Mouse (Mus musculus) intestine, embryonic 14.5 days (tissue): Measurements from ENCODE around the gene Itih4. TPM values are rescaled to one million over a fixed set of nuclear protein-coding genes. Genes with fewer than 3 reads are reported as not detected.
A peak's percentile ranks its signal among the peaks of the same experiment; 100 is the strongest.

ENCODE experiments used
- ATAC-seq: fragments of 200-750 bp; cut with Nextera tagmentation; replicated peaks from 2 replicates; pipeline ENCODE4 v1.8.0; 2017; ENCODE audit warnings: low read depth, moderate number of reproducible peaks, moderate TSS enrichment, moderate library complexity; ENCODE audit not compliant: low FRiP score, low TSS enrichment
- DNase-seq: peaks from one replicate; pipeline ENCODE4 v3.0.0-alpha.2; 2018; ENCODE audit warnings: low spot score
- H3K27ac ChIP-seq: fragments of 300-500 bp; sonication (generic); 2 replicates; pipeline ENCODE4 v1.5.1; 2014; ENCODE audit warnings: low read depth, mild to moderate bottlenecking, control low read depth
- H3K27me3 ChIP-seq: fragments of 300-500 bp; sonication (generic); replicated peaks from 2 replicates; pipeline ENCODE4 v1.6.1; 2014; ENCODE audit warnings: low read length, control low read depth; ENCODE audit not compliant: control insufficient read depth, insufficient read depth
- H3K36me3 ChIP-seq: fragments of 300-500 bp; sonication (generic); 2 replicates; pipeline ENCODE4 v1.6.1; 2014; ENCODE audit warnings: low read length, control low read depth; ENCODE audit not compliant: control insufficient read depth, insufficient read depth
- H3K4me1 ChIP-seq: fragments of 300-500 bp; sonication (generic); replicated peaks from 2 replicates; pipeline ENCODE4 v1.6.1; 2014; ENCODE audit warnings: low read length, control low read depth, mixed read lengths; ENCODE audit not compliant: control insufficient read depth, insufficient read depth
- H3K4me2 ChIP-seq: fragments of 300-500 bp; sonication (generic); 2 replicates; pipeline ENCODE4 v1.6.1; 2014; ENCODE audit warnings: low read length
- H3K4me3 ChIP-seq: fragments of 300-500 bp; sonication (generic); 2 replicates; pipeline ENCODE4 v1.5.1; 2014; ENCODE audit warnings: low read depth, low read length, control low read depth, mixed read lengths
- H3K9ac ChIP-seq: fragments of 300-500 bp; sonication (generic); 2 replicates; pipeline ENCODE4 v1.6.1; 2014; ENCODE audit warnings: mild to moderate bottlenecking, low read length
- H3K9me3 ChIP-seq: fragments of 300-500 bp; sonication (generic); 2 replicates; pipeline ENCODE4 v1.6.1; 2016; ENCODE audit warnings: low read length, control low read depth; ENCODE audit not compliant: control insufficient read depth
- WGBS: fragments of 180-500 bp; shearing (Covaris S2); extraction: QIAGEN DNeasy Blood & Tissue Kit; methylation state at CpG from one replicate; pipeline ENCODE4 v1.1.7; 2014; 5-methylcytosine and 5-hydroxymethylcytosine counted together
- polyA plus RNA-seq: library from polyadenylated mRNA; unstranded; fragments of >200 nt; fragmentation: Nextera tagmentation; extraction: Ambion mirVana; gene quantifications from 2 replicates; pipeline ENCODE4 v1.2.1, GENCODE M21; 2014

Gene Itih4
- polyA plus RNA-seq, 1 experiment from 2014 or later, result 0.05 TPM

DNA sequence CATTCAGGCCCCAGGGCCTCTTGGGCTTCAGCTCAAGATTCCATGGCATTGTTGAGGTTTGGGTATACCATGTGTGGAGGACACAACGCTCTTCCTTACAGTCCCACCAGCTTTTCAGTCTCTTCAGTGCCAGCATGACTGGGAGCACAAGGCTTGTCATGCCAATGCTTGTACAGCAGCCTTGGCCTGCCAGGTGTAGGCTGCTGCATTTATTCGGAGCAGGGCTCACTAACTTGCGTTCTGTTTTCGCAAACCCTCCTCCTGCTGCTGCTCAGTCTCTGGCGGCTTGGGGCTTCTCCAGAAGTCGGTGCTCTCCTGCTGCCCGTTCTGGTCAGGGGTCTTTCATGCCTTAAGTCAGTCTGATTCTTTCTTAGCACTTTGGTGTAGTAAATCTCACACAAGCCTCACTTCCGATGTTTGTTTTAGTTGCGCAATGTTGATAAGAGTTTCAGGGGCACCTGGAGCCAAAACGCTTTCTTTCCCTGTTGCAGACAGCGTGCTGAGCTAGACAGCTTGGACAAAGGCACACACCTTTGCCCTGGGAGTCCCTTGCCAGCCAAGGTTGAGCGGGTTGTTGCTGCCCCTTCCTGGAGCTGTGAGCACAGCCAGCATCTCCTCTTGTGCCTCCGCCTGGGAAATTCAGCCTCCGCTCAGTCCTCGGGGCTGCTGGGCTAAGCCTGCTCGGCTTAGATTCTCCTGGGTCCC is 24.7 kb upstream of the Itih4 start:
- WGBS, result 37% methylated on average over 16 of the region's 16 CpGs
- Histone ChIP-seq H3K4me1 (peaks cover 6% of the 10 kb centered on the region), H3K4me2 (peak overlapping the region; percentile 26), H3K4me3 (no peak overlapping the region), H3K9ac (no peak overlapping the region), H3K36me3 (peaks cover 9% of the 10 kb centered on the region; the same call in 1 of the 2 replicates), H3K27me3 (no peaks in the 10 kb centered on the region), H3K9me3 (no peaks in the 10 kb centered on the region), H3K27ac (no peak overlapping the region)
- DNase-seq (peak; percentile 55), ATAC-seq (peak; percentile 63)

DNA sequence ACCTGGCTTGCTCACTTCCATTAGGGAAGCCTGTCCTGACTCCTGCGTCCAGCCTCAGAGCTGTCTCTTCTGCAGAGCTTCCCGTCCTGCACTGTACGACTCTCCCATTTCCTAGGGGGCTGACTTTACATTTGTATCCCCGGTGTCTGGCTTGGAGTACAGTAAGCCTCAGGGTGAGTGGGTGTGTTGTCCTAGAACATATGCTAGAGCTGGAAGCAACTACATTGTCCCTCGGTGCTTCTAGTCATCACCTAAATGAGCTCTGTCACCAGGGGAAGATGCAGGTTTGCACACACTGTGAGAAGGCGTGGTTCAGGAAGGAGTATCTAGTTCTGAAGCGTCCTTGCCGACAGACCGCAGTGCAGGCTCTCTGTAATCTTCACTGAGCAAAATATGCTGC is 23.9 kb upstream of the Itih4 start:
- no peak overlapping the region for H3K9ac ChIP-seq
- H3K4me1 ChIP-seq, result peaks cover 6% of the 10 kb centered on the region
- no peaks in the 10 kb centered on the region for H3K27me3 ChIP-seq
- no peak overlapping the region for H3K27ac ChIP-seq
- DNase-seq (no peak), ATAC-seq (no peak)
- no peak overlapping the region for H3K4me3 ChIP-seq
- 76% methylated on average over 9 of the region's 9 CpGs for WGBS
- no peak overlapping the region for H3K4me2 ChIP-seq
- H3K9me3 ChIP-seq, result no peaks in the 10 kb centered on the region
- H3K36me3 ChIP-seq, result peaks cover 9% of the 10 kb centered on the region; the same call in 1 of the 2 replicates

DNA sequence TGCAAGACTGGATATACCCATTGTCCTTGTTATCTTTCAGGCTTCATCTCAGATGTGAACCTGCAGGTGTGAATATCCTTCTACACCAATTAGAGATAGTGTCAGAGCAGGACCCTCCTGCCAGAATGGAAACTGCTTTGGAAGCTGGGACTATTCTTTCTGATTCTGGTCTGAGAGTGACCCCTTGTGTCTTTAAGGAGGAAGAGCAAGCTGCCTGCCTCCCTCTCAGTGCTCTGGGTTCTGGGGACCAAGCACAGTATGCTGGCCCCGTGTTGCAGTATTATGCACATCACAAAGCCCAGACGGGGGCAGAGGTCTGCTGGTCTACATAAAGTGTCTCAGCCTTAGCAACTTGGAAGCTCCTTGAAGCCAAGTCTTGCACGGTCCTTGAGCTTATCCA is 21.0 kb upstream of the Itih4 start:
- Histone ChIP-seq H3K27me3 (no peaks in the 10 kb centered on the region), H3K9ac (no peak overlapping the region), H3K4me3 (no peak overlapping the region), H3K27ac (no peak overlapping the region), H3K4me2 (no peak overlapping the region), H3K4me1 (peaks cover 11% of the 10 kb centered on the region), H3K36me3 (peaks cover 14% of the 10 kb centered on the region; the same call in 1 of the 2 replicates), H3K9me3 (no peaks in the 10 kb centered on the region)
- no peak for DNase-seq
- ATAC-seq, result no peak
- 70% methylated on average over 3 of the region's 3 CpGs for WGBS

DNA sequence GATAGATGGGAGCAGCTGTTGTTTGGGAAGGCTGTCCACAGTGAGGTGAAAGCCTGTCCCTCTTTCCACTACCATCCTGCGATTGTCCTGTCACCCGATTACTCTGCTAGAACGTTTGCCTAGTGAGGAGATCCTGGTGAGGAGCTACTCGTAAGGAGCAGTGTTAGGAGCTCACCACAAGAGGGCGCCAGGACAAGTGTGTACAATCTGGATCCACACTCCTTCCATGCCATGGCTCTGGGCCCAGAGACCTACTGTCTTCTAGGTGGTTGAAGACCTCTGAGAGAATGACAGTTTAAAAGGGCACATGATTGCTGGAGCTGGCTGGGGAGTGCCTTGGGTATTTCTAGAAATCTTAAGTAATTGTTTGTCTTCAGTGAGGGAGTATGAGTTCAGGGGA is 19.2 kb upstream of the Itih4 start:
- H3K9me3 ChIP-seq, result no peaks in the 10 kb centered on the region
- peaks cover 5% of the 10 kb centered on the region; the same call in 1 of the 2 replicates for H3K4me1 ChIP-seq
- H3K9ac ChIP-seq, result no peak overlapping the region
- ATAC-seq, result no peak
- 29% methylated on average over 5 of the region's 5 CpGs for WGBS
- peaks cover 14% of the 10 kb centered on the region; the same call in 1 of the 2 replicates for H3K36me3 ChIP-seq
- peak; percentile 80 for DNase-seq
- no peak overlapping the region for H3K4me2 ChIP-seq
- H3K4me3 ChIP-seq, result no peak overlapping the region
- no peaks in the 10 kb centered on the region for H3K27me3 ChIP-seq
- no peak overlapping the region for H3K27ac ChIP-seq

DNA sequence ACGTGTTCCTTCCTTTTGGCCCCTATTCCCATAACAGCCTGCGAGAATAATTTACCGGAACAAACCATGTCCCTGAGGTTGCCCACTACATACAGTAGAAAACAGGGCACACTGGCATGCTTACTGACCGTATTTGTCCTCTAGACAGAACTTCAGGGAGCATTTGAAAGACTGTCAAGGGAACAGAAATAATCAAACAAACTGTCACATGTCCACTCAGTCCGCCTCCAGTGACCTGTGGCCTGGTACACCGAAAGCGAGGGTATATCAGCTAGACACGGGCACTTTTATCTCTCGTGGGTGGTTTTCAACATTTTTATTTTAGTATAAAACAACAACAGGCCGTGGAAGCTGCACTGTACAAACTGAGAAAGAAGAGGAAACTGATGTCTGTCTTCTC is 17.4 kb upstream of the Itih4 start:
- no peak overlapping the region for H3K4me3 ChIP-seq
- H3K9ac ChIP-seq, result no peak overlapping the region
- H3K27ac ChIP-seq, result no peak overlapping the region

DNA sequence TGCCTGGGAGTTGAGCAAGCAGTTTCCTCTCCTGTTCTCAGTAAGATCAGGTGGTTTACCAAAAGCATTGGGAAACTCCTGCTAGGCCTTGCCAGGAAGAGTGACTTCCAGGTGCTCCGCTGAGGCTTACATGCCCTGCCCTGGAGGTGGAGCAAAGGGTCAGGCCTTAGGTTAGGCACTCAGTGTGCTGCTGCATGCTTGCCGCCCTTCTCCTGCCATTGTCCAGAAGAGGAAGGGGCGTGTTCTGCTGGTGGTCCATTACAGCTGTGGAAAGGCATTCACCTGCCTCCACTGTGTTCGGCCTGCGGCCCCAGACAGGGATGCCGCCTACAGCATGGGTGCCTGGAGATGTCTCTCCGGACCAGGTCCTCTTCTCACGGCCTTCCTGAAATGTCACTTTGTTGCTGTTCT is 16.9 kb upstream of the Itih4 start:
- Histone ChIP-seq H3K9ac (no peak overlapping the region), H3K27me3 (no peaks in the 10 kb centered on the region), H3K9me3 (no peaks in the 10 kb centered on the region), H3K4me3 (no peak overlapping the region), H3K4me1 (0 out of 2 replicates have a peak, but pooled peaks cover 5% of the 10 kb centered on the region), H3K27ac (peak overlapping the region; percentile 58; the same call in 1 of the 2 replicates), H3K36me3 (peaks cover 28% of the 10 kb centered on the region), H3K4me2 (no peak overlapping the region)
- no peak for ATAC-seq
- WGBS, result 81% methylated on average over 8 of the region's 8 CpGs
- DNase-seq, result no peak

More for the DNA sequence above, 17.4 kb upstream of the Itih4 start:
- DNase-seq (no peak), ATAC-seq (no peak)
- Histone ChIP-seq H3K36me3 (peaks cover 22% of the 10 kb centered on the region), H3K27me3 (no peaks in the 10 kb centered on the region), H3K4me2 (no peak overlapping the region), H3K4me1 (0 out of 2 replicates have a peak, but pooled peaks cover 5% of the 10 kb centered on the region), H3K9me3 (no peaks in the 10 kb centered on the region)
- 90% methylated on average over 10 of the region's 10 CpGs for WGBS

DNA sequence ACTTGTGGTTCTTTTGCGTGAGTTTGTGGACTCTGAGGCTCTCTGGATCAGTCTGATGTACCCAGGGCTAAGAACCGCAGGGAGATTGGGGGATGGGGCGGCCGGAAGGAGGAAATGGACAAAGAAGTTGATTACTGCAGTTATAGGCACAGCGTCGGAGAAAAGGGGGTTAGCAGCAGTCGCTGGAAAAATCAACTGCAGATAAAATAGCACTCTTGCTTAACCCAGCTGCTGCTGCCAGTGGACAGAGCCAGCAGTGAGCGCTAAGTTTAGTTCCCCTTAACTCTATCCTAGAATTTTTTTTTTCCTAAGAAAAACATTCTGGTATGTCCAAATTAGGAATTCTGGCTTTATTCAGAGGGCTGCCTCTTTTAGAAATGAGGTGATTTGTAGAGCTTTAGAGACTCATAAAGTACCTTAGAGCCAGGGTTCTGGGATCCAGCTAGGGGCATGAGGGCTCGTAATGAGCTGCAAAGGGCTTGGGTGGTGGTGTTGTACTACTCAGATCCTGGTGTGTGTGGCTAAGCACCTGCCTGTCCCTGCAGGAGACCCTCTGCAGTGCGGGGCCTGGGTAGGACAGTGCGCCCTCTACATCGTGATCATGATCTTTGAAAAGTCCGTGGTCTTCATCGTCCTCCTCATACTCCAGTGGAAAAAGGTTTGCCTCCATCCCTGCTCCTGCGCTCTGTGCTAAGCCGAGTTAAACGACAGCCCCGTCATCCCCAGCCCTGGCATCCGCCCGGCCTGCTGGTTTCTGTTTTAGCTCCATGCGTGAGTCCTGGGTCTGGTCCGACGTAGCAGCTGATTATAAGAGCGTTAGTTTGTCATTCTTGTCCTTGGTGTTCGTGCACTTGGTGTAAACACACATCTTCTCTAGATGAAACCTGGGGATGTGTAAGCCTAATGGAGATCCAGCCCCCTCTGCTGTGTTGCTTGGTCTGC is 15.8 kb upstream of the Itih4 start:
- no peak; the same call in 1 of the 2 replicates for ATAC-seq
- peak; percentile 55 for DNase-seq
- Histone ChIP-seq H3K27me3 (no peaks in the 10 kb centered on the region), H3K9ac (no peak overlapping the region), H3K36me3 (peaks cover 35% of the 10 kb centered on the region), H3K4me2 (no peak overlapping the region), H3K4me3 (no peak overlapping the region), H3K9me3 (no peaks in the 10 kb centered on the region), H3K4me1 (0 out of 2 replicates have a peak, but pooled peaks cover 5% of the 10 kb centered on the region), H3K27ac (peak overlapping the region; percentile 58)
- 57% methylated on average over 25 of the region's 25 CpGs for WGBS

DNA sequence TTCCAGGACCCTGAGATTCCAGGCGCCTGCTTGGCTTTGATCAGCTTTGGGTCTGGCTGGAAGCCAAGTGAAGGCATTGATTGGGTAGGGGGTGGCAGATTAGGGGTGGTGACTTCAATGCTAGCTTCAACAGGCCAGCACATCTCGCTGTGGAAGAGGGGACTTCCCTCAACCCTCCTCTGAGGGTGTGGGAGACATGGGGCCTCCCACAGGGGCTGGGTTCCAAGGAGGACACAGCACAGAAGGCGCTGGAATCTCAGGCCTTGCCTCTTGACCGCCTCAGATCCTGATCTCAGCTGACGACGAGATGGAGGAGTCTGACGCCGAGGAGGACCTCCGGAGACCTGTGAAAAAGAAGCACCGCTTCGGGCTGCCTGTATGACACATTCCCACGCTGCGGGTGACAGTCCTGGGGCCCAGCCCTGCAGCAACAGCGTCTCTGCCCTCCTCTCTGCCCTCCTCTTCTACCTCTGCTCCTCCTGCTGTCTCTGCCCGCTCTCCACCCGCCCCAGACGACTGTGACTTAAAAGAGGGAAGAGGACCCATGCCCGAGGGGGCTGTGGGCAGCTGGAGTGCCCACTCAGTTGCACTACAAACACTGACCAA is 12.1 kb upstream of the Itih4 start:
- Histone ChIP-seq H3K4me1 (peaks cover 7% of the 10 kb centered on the region; the same call in 1 of the 2 replicates), H3K4me3 (no peak overlapping the region), H3K9ac (no peak overlapping the region), H3K27me3 (no peaks in the 10 kb centered on the region), H3K36me3 (peaks cover 31% of the 10 kb centered on the region), H3K4me2 (no peak overlapping the region), H3K27ac (no peak overlapping the region), H3K9me3 (no peaks in the 10 kb centered on the region)
- DNase-seq (no peak), ATAC-seq (no peak)
- 83% methylated on average over 16 of the region's 18 CpGs for WGBS
